Mouse (Mus musculus) bone marrow, adult 2 months (tissue): ENCODE results near the gene Slc4a1.

Experiments used
- CTCF ChIP-seq: fragments of 200-500 bp; IDR thresholded peaks from 2 replicates; pipeline ENCODE4 v1.5.1; 2011; ENCODE audit warnings: low read length, control low read depth; ENCODE audit not compliant: control insufficient read depth, insufficient read depth
- POLR2A ChIP-seq: fragments of 200-500 bp; IDR thresholded peaks from 2 replicates; pipeline ENCODE4 v1.6.1; 2011; ENCODE audit warnings: low read depth, mild to moderate bottlenecking, control low read depth, low read length, borderline replicate concordance; ENCODE audit not compliant: control insufficient read depth

DNA sequence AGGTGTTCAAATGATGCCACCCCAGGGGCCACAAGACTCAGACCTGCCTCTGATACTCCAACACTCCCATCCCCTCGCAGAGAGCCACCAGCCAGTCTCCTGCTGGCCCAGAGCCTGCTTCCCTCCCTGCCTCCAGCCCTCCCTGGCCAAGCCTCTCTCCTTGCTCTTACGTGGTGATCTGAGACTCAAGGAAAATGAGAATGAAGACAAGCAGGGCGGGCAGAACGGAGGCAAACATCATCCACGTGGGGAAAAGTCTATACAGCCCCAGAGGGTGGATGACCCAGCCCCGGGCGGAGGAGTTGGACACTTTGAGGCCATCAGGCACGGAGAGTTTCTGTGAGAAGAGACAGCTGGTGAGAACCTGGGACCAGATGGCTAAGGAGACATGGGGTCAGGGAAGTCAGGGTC, 13.0 kb downstream of the Slc4a1 start:
- no peak for TF ChIP-seq POLR2A
- TF ChIP-seq CTCF = no peak
